Mouse (Mus musculus) thymus, adult 2 months (tissue): ENCODE data around the gene Gm13289. TPM values are rescaled to one million over a fixed set of nuclear protein-coding genes. Genes with fewer than 3 reads are reported as not detected.

Experiments used
- polyA plus RNA-seq: library from polyadenylated mRNA; depleted of rRNA; stranded (reverse); fragments of >200 nt; gene quantifications from 2 replicates; pipeline ENCODE4 v1.2.3, GENCODE M21; 2012; rRNA removed

The Gm13289 gene
- polyA plus RNA-seq, 1 experiment: not detected

Other genes starting within 250 kb of the Gm13289 start
- not detected in 2 replicates for gene Ifna15, start 218.7 kb upstream of the Gm13289 start, polyA plus RNA-seq
- not detected in 2 replicates for gene Ifna14, start 205.1 kb upstream of the Gm13289 start, polyA plus RNA-seq
- gene Ifna9, start 184.5 kb upstream of the Gm13289 start, polyA plus RNA-seq: not detected in 2 replicates
- gene Ifna12, start 173.5 kb upstream of the Gm13289 start, polyA plus RNA-seq: not detected in 2 replicates
- gene C87499, start 142.5 kb upstream of the Gm13289 start, polyA plus RNA-seq: not detected in 2 replicates
- not detected in 2 replicates for gene Ifna13, start 132.5 kb upstream of the Gm13289 start, polyA plus RNA-seq
- gene Ifna16, start 100.0 kb upstream of the Gm13289 start, polyA plus RNA-seq: not detected in 2 replicates
- gene Ifna2, start 93.0 kb upstream of the Gm13289 start, polyA plus RNA-seq: not detected in 2 replicates
- gene Ifnab, start 85.6 kb upstream of the Gm13289 start, polyA plus RNA-seq: 0.17 TPM in 1 of 2 replicates, not detected in the other
- 0.86 and 1.5 TPM in 2 replicates for gene Gm26566, start 55.1 kb upstream of the Gm13289 start, polyA plus RNA-seq
- 21.3 and 29.3 TPM in 2 replicates for gene Klhl9, start 54.5 kb upstream of the Gm13289 start, polyA plus RNA-seq
- gene Gm13271, start 22.1 kb upstream of the Gm13289 start, polyA plus RNA-seq: not detected in 2 replicates
- gene Gm13283, start 16.8 kb upstream of the Gm13289 start, polyA plus RNA-seq: 0.07 and 0.08 TPM in 2 replicates
- gene Gm13290, start 3.1 kb upstream of the Gm13289 start, polyA plus RNA-seq: not detected in 2 replicates
- not detected in 2 replicates for gene Gm13272, start 2.9 kb downstream of the Gm13289 start, polyA plus RNA-seq
- 0.16 TPM in 1 of 2 replicates, not detected in the other for gene Ifnz, start 5.2 kb downstream of the Gm13289 start, polyA plus RNA-seq
- not detected in 2 replicates for gene Gm13276, start 8.8 kb downstream of the Gm13289 start, polyA plus RNA-seq
- not detected in 2 replicates for gene Gm13277, start 11.7 kb downstream of the Gm13289 start, polyA plus RNA-seq
- gene Gm13278, start 14.6 kb downstream of the Gm13289 start, polyA plus RNA-seq: not detected in 2 replicates
- gene Gm13275, start 17.6 kb downstream of the Gm13289 start, polyA plus RNA-seq: not detected in 2 replicates
- gene Gm13279, start 20.5 kb downstream of the Gm13289 start, polyA plus RNA-seq: not detected in 2 replicates
- gene Gm13285, start 22.7 kb downstream of the Gm13289 start, polyA plus RNA-seq: not detected in 2 replicates
- not detected in 2 replicates for gene Gm13287, start 26.3 kb downstream of the Gm13289 start, polyA plus RNA-seq
- gene Gm13288, start 28.6 kb downstream of the Gm13289 start, polyA plus RNA-seq: not detected in 2 replicates
- not detected in 2 replicates for gene Ifna7, start 39.3 kb downstream of the Gm13289 start, polyA plus RNA-seq
- gene Ifna11, start 43.0 kb downstream of the Gm13289 start, polyA plus RNA-seq: not detected in 2 replicates
- gene Ifna6, start 50.5 kb downstream of the Gm13289 start, polyA plus RNA-seq: not detected in 2 replicates
- not detected in 2 replicates for gene Ifna5, start 58.6 kb downstream of the Gm13289 start, polyA plus RNA-seq
- gene Ifna4, start 64.9 kb downstream of the Gm13289 start, polyA plus RNA-seq: not detected in 2 replicates
- not detected in 2 replicates for gene Ifna1, start 73.2 kb downstream of the Gm13289 start, polyA plus RNA-seq
- gene Ifne, start 103.3 kb downstream of the Gm13289 start, polyA plus RNA-seq: not detected in 2 replicates